Mouse (Mus musculus): ENCODE measurements around the gene Spata31d1d.

DNA sequence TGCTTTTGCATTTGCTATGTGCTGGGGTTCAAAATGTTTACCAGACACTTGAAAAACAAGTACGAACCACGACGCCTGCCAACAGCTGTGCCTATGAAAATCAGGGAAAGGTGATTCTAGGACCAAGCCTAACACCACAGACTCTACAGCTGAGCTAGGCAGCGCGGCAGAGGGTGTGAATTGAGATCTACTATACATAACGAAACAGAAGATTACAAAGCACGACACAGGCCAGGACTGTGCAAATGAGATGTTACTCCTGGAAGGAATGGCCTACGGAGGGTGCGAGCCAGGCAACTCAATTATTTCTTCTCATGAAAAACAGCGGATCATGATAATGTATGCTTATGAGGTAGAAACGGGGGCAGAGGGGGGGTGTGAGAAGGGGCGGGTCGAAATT, 37.0 kb upstream of the Spata31d1d start:
- TF ChIP-seq POLR2A (IDR thresholded peaks at IDR 0.05; ENCODE audit: borderline replicate concordance, low read depth, low read length) (no peak), CTCF (IDR thresholded peaks at IDR 0.05; ENCODE audit: low read depth, low read length) (no peak)

All from bone marrow macrophage, adult 2 months (primary cell).